Mouse (Mus musculus) lung, embryonic 15.5 days (tissue): Measurements from ENCODE around the gene Casc3. TPM values are rescaled to one million over a fixed set of nuclear protein-coding genes. Genes with fewer than 3 reads are reported as not detected.

Experiments used
- ATAC-seq: fragments of 200-750 bp; cut with Nextera tagmentation; 2 replicates; pipeline ENCODE4 v1.8.0; 2017; ENCODE audit warnings: moderate number of reproducible peaks, borderline replicate concordance; ENCODE audit not compliant: low FRiP score, low TSS enrichment; ENCODE audit errors: extremely low read depth
- H3K27ac ChIP-seq: fragments of 300-500 bp; sonication (generic); 2 replicates; pipeline ENCODE4 v1.5.1; 2015; ENCODE audit warnings: moderate library complexity, mild to moderate bottlenecking, inconsistent platforms
- H3K27me3 ChIP-seq: fragments of 300-500 bp; sonication (generic); 2 replicates; pipeline ENCODE4 v1.6.1; 2015; ENCODE audit warnings: inconsistent platforms
- H3K36me3 ChIP-seq: fragments of 300-500 bp; sonication (generic); 2 replicates; pipeline ENCODE4 v1.6.1; 2015; ENCODE audit warnings: inconsistent platforms
- H3K4me1 ChIP-seq: fragments of 300-500 bp; sonication (generic); 2 replicates; pipeline ENCODE4 v1.6.1; 2015; ENCODE audit warnings: inconsistent platforms
- H3K4me2 ChIP-seq: fragments of 300-500 bp; sonication (generic); 2 replicates; pipeline ENCODE4 v1.6.1; 2015; ENCODE audit warnings: inconsistent platforms, mild to moderate bottlenecking, moderate library complexity
- H3K4me3 ChIP-seq: fragments of 300-500 bp; sonication (generic); 2 replicates; pipeline ENCODE4 v1.5.1; 2015; ENCODE audit warnings: mild to moderate bottlenecking, inconsistent platforms
- H3K9ac ChIP-seq: fragments of 300-500 bp; sonication (generic); 2 replicates; pipeline ENCODE4 v1.6.1; 2015; ENCODE audit warnings: inconsistent platforms
- H3K9me3 ChIP-seq: fragments of 300-500 bp; sonication (generic); 2 replicates; pipeline ENCODE4 v1.6.1; 2016; ENCODE audit warnings: inconsistent platforms
- WGBS: fragments of 180-500 bp; shearing (Covaris S2); methylation state at CpG from one replicate; pipeline ENCODE4 v1.1.7; 2015; 5-methylcytosine and 5-hydroxymethylcytosine counted together
- polyA plus RNA-seq: library from polyadenylated mRNA; unstranded; fragments of >200 nt; fragmentation: Nextera tagmentation; extraction: Ambion mirVana; gene quantifications from 2 replicates; pipeline ENCODE4 v1.2.1, GENCODE M21; 2015

Gene Casc3
- polyA plus RNA-seq, result 35.7 and 37.9 TPM in 2 replicates

DNA sequence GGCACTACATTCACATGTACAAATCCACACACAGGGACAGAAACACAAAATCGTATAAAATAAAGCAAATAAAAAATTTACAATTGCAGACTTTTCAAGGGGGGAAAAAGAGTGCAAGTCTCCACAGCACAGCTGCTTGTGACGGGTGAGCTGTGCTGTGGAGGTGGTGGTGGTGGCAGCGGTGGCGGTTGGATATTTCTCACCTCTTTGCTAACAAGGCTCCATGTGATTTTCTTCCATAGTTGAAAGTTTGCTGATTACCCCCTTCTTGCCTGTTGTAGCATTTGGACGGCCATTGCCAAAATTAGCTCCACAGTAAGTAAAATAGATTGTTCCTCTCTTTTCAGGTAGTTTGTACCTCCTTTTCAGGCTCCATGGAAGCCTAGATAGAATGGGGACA is at the start of gene Casc3:
Gene Casc3, plus strand, starts transcription at position 301 of the 400 bp plus-strand sequence.
- peaks cover 82% of the 10 kb centered on the region for H3K36me3 ChIP-seq
- H3K4me2 ChIP-seq, result no peak within 1 kb of the TSS
- no peak for ATAC-seq
- no peaks in the 10 kb centered on the region for H3K27me3 ChIP-seq
- no peaks in the 10 kb centered on the region for H3K9me3 ChIP-seq
- WGBS, result 88% methylated on average over 5 of the region's 5 CpGs
- H3K9ac ChIP-seq, result no peak within 1 kb of the TSS
- H3K27ac ChIP-seq, result no peak within 1 kb of the TSS
- H3K4me3 ChIP-seq, result no peak within 1 kb of the TSS
- peaks cover 9% of the 10 kb centered on the region; the same call in 1 of the 2 replicates for H3K4me1 ChIP-seq

DNA sequence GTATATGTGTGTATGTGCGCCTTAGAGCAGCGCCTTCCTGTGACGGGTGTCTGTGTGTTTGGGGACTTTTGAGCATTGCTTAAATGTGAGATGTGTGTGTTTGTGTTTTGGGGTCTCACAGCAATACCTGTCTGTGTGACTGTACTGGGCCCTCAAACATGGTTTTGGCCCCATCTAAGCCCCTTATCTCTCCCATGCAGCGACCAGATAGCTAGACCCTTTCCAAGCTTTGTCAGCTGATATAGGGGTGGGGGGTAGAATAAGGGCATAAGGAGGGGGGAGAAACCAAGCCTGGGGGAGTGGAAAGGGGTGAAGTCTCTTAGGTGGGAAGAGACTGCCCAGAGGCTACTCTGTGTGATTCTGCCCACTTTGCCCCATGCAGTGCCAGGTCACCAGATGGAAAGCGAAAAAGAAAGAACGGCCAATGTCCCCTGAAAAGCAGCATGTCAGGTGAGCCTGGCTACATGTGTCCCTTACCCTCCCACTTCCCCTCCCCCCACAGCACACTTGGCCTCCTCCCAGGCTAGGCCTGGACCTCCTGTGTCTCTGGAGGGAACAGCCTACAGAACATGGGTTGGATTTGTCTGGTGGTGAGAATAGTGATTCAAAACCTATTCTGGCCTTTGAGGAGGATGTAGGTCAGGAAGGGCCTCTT is 48.9 kb upstream of the Casc3 start:
- no peak overlapping the region for H3K4me2 ChIP-seq
- H3K9ac ChIP-seq, result no peak overlapping the region
- no peaks in the 10 kb centered on the region for H3K27me3 ChIP-seq
- no peak for ATAC-seq
- 90% methylated on average over 6 of the region's 6 CpGs for WGBS
- peaks cover 54% of the 10 kb centered on the region for H3K36me3 ChIP-seq
- H3K4me1 ChIP-seq, result peaks cover 42% of the 10 kb centered on the region
- no peak overlapping the region for H3K27ac ChIP-seq
- H3K4me3 ChIP-seq, result no peak overlapping the region
- no peaks in the 10 kb centered on the region for H3K9me3 ChIP-seq

DNA sequence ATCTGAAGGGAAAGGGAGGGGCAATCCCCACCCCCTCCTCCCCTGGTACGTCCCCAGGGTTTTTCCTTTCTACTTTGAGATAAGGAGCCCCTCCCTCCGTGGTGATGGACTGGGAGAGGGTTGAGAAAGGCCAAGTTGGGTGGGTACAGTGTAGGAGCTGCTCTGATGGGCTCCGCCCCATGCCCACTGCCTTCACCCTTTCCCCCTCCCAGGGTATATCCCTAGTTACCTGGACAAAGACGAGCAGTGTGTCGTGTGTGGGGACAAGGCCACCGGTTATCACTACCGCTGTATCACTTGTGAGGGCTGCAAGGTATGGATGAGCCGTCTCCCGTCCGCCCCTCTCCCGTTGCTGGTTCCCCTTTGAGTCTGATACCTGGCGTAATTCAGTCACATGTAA is 48.0 kb upstream of the Casc3 start:
- Histone ChIP-seq H3K27ac (no peak overlapping the region), H3K9ac (no peak overlapping the region), H3K27me3 (no peaks in the 10 kb centered on the region), H3K4me3 (no peak overlapping the region), H3K4me1 (peaks cover 34% of the 10 kb centered on the region), H3K36me3 (peaks cover 61% of the 10 kb centered on the region), H3K9me3 (no peaks in the 10 kb centered on the region), H3K4me2 (no peak overlapping the region)
- no peak for ATAC-seq
- 82% methylated on average over 12 of the region's 12 CpGs for WGBS

DNA sequence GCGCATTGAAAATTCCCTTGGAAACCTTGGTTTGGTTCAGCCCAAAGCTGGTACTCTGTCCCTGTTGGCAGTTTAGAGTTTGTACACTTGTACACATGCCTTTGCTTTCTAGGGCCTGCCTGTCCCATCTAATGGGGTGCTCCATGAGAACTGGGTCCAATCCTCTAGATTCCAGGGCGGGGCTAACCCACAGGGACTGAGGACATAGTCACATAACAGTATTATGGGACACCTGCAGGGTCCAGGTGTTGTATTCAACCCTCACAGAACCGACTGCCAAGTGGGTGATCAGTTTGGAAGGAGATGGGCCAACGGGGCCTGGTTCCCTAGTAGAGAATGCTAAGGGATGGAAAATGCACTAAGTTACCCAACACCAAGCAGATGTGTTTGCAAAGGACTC is 42.8 kb upstream of the Casc3 start:
- 94% methylated on average over 4 of the region's 4 CpGs for WGBS
- ATAC-seq, result no peak
- H3K27ac ChIP-seq, result 0 out of 2 replicates have a peak overlapping the region, but pooled peaks have one; percentile 77
- no peak overlapping the region for H3K4me3 ChIP-seq
- peaks cover 63% of the 10 kb centered on the region for H3K36me3 ChIP-seq
- no peak overlapping the region for H3K9ac ChIP-seq
- no peaks in the 10 kb centered on the region for H3K27me3 ChIP-seq
- H3K4me2 ChIP-seq, result no peak overlapping the region
- H3K4me1 ChIP-seq, result peaks cover 50% of the 10 kb centered on the region
- no peaks in the 10 kb centered on the region for H3K9me3 ChIP-seq

DNA sequence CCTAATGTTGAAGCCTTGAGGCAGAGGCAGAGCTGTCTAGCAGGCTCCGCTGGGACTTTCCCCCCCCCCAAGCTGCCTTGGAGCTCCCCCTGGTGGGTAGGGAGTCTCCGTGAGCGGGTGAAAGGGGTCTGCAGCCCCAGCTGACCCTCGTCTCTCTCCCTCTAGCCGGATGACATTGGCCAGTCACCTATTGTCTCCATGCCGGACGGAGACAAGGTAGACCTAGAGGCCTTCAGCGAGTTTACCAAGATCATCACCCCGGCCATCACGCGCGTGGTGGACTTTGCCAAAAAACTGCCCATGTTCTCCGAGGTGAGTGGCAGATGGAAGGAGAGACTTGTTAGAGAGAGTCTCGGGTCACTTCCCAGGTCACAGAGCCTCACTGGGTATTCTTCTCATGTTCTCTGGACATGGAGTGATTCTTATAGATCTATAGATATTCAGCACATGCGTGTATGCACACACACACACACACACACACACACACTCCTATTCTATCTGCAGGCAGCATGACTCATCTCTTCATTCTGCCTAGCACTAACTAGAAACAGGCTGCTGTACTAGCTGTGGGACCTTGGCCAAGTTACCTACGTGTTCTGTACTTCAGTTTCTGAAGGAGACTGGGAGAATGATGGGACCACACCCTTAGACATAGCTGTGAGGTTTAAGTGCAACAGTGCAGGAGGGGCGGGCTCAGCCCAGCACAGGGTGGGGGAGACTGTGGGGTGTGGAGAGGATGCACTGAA is 41.8 kb upstream of the Casc3 start:
- 60% methylated on average over 17 of the region's 17 CpGs for WGBS
- ATAC-seq, result peak; percentile 55; the same call in 1 of the 2 replicates
- H3K4me2 ChIP-seq, result no peak overlapping the region
- H3K9me3 ChIP-seq, result no peaks in the 10 kb centered on the region
- peak overlapping the region; percentile 77 for H3K27ac ChIP-seq
- H3K36me3 ChIP-seq, result peaks cover 53% of the 10 kb centered on the region
- peaks cover 60% of the 10 kb centered on the region for H3K4me1 ChIP-seq
- H3K4me3 ChIP-seq, result no peak overlapping the region
- H3K9ac ChIP-seq, result no peak overlapping the region
- no peaks in the 10 kb centered on the region for H3K27me3 ChIP-seq

DNA sequence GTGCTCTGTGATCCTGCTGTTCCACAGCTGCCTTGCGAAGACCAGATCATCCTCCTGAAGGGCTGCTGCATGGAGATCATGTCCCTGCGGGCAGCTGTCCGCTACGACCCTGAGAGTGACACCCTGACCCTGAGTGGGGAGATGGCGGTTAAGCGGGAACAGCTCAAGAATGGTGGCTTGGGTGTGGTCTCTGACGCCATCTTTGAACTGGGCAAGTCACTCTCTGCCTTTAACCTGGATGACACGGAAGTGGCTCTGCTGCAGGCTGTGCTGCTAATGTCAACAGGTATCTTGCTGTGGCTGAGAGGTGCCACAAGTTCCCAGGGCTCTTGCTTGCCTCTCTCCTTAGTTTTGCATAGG is 41.2 kb upstream of the Casc3 start:
- Histone ChIP-seq H3K36me3 (peaks cover 50% of the 10 kb centered on the region), H3K9ac (no peak overlapping the region), H3K4me3 (no peak overlapping the region), H3K4me2 (no peak overlapping the region), H3K9me3 (no peaks in the 10 kb centered on the region), H3K4me1 (peaks cover 65% of the 10 kb centered on the region), H3K27ac (peak overlapping the region; percentile 77), H3K27me3 (no peaks in the 10 kb centered on the region)
- WGBS, result 85% methylated on average over 8 of the region's 8 CpGs
- ATAC-seq, result no peak

DNA sequence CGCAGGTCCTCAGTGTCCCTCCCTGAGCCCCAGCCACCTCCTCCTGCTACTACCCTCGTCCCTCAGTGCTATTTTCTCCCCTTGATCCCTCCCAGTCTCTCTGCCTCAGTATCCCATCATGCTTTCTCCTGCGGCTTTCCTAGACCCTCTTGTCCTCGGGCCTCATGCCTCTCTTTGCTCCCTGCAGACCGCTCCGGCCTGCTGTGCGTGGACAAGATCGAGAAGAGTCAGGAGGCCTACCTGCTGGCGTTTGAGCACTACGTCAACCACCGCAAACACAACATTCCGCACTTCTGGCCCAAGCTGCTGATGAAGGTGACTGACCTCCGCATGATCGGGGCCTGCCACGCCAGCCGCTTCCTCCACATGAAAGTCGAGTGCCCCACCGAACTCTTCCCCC is 40.6 kb upstream of the Casc3 start:
- Histone ChIP-seq H3K4me1 (peaks cover 71% of the 10 kb centered on the region), H3K4me3 (no peak overlapping the region), H3K27ac (peak overlapping the region; percentile 77; the same call in 1 of the 2 replicates), H3K36me3 (peaks cover 50% of the 10 kb centered on the region), H3K27me3 (no peaks in the 10 kb centered on the region), H3K9me3 (no peaks in the 10 kb centered on the region), H3K4me2 (no peak overlapping the region), H3K9ac (no peak overlapping the region)
- WGBS, result 68% methylated on average over 18 of the region's 18 CpGs
- ATAC-seq, result no peak

DNA sequence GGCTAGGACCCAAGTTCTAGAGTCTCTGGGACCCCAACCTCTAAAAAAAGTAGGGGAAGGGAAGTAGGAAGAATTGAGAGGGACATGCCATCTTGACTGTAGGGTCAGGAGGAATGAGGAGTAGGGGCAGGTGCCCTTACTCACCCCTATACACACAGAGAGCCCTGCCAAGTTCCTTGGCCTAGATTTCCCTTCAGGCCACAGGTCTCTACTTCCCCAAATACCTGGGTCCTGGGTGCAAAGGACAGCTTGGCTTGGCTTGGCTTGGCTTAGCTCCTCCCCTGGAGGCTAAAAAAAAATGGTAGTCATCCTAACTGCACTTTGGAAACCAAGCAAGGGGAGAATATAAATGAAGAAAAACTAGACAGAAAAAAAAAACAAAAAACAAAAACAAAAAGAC is 40.0 kb upstream of the Casc3 start:
- H3K9me3 ChIP-seq, result no peaks in the 10 kb centered on the region
- H3K4me1 ChIP-seq, result peaks cover 76% of the 10 kb centered on the region
- H3K9ac ChIP-seq, result no peak overlapping the region
- H3K4me3 ChIP-seq, result no peak overlapping the region
- no peaks in the 10 kb centered on the region for H3K27me3 ChIP-seq
- ATAC-seq, result no peak
- peak overlapping the region; percentile 77; the same call in 1 of the 2 replicates for H3K27ac ChIP-seq
- H3K4me2 ChIP-seq, result no peak overlapping the region
- peaks cover 48% of the 10 kb centered on the region for H3K36me3 ChIP-seq

DNA sequence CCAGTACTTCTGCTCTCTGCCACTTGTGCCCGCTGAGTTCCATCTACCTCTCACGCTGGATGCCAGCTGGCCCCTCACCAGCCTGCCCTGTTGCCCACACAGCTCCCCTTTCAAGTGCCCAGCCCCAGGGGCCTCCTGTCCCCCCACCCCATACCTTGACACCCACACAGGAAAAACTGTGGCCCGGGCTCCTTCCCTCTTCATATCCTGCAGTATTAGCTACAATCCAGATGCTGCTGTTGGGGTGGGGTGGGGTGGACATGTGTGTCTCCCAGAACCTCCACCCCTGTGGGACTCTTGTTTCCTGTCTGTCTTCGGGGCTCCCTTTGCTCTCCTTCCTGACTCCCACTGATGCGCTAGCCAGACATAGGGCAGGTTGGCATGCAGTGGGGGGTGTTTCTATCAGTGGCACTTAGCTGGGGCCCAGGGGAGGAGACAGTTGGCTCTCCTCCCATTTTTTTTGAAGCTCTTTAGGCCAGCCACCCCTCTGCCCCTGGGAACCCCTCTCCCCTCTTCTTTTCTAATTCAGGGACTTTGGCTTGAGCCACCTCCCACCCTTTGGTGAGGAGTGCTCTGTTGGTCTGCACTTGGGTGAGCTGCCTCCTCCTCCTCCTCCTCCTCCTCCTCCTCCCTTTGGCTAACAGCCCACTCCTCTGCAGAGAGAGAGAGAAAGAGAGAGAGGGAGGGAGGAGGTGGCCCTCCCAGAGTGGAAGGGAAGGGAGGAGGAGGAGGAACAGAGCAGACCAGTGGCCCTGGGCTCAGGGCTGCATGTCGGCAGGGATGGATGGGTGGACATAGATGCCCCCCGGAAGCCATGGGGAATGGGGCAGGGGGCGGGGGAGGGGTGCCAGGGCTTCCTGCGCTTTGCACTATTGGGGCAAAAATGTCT is 39.0 kb upstream of the Casc3 start:
- WGBS, result 15% methylated on average over 7 of the region's 9 CpGs
- Histone ChIP-seq H3K27ac (peak overlapping the region; percentile 77), H3K4me3 (no peak overlapping the region), H3K36me3 (peaks cover 39% of the 10 kb centered on the region), H3K4me1 (peaks cover 82% of the 10 kb centered on the region), H3K4me2 (no peak overlapping the region), H3K9ac (0 out of 2 replicates have a peak overlapping the region, but pooled peaks have one; percentile 2), H3K27me3 (no peaks in the 10 kb centered on the region), H3K9me3 (no peaks in the 10 kb centered on the region)
- ATAC-seq, result peak; percentile 23; the same call in 1 of the 2 replicates

DNA sequence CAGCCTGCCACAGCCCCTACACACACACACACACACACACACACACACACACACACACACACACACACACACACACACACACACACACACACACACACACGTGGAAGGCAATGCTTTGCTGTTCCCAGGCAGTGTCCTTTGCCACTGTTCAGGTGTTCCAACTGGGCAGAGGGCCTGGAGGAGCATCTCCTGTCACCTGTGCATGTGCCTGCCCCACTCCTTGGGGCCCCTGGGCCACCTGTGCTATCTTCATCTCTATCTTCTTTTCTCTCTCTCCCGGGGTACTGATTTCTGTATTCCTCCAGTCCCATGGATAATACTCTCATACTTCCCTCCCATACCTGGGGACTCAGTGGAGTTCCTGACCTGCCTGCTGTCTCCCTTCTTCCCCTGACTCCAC is 38.4 kb upstream of the Casc3 start:
- H3K9me3 ChIP-seq, result no peaks in the 10 kb centered on the region
- H3K36me3 ChIP-seq, result peaks cover 34% of the 10 kb centered on the region
- 29% methylated on average over 2 of the region's 2 CpGs for WGBS
- H3K4me3 ChIP-seq, result no peak overlapping the region
- no peak overlapping the region for H3K9ac ChIP-seq
- ATAC-seq, result no peak
- peak overlapping the region; percentile 77 for H3K27ac ChIP-seq
- H3K27me3 ChIP-seq, result no peaks in the 10 kb centered on the region
- H3K4me1 ChIP-seq, result peaks cover 87% of the 10 kb centered on the region
- no peak overlapping the region; the same call in 1 of the 2 replicates for H3K4me2 ChIP-seq

DNA sequence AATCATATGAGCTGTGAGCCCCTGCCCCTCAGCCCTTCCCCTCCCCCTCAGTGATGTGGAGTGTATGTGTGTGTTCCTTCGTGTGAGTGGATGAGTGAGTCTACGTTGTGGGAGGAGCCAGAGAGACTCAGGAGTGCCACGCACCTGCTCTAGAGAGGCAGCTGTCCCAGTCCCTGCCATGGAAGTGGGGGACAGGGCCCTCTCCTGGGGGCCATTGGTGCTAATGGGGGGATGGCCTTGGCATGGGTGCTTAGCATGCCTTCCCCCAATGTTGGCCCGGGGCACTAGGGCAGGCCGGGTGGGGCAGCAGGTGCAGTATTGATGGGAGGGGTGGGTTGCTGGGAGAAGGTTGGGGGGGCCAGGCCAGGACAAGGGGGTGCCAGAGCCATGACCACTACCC is 37.9 kb upstream of the Casc3 start:
- Histone ChIP-seq H3K9me3 (no peaks in the 10 kb centered on the region), H3K36me3 (peaks cover 29% of the 10 kb centered on the region), H3K27me3 (no peaks in the 10 kb centered on the region), H3K9ac (no peak overlapping the region), H3K27ac (peak overlapping the region; percentile 77), H3K4me2 (peak overlapping the region; percentile 18; the same call in 1 of the 2 replicates), H3K4me1 (peaks cover 91% of the 10 kb centered on the region), H3K4me3 (no peak overlapping the region)
- WGBS, result 31% methylated on average over 5 of the region's 5 CpGs
- ATAC-seq, result peak; percentile 5; the same call in 1 of the 2 replicates
